15 mouse cellular contexts compared by ENCODE assay signal in genomic region chr6:35403341-35403910, GRCm38 (mm10).
"Had no signal": no experiment of that assay in that cellular context is flagged by ENCODE, and none has a peak within 500 bp of the region (broad histone marks: within the 10 kb centered on the region; RNA-seq: fewer than 3 reads in every experiment).

No protein-coding gene starts in this region.

- H3K27ac ChIP-seq: left cerebral cortex, adult 2 months; liver, embryonic 13.5 days; stomach, postnatal 0 days had no signal

- H3K9me3 ChIP-seq: liver, embryonic 13.5 days had no signal

- H3K4me3 ChIP-seq: left cerebral cortex, adult 2 months; liver, embryonic 13.5 days had no signal

- H3K27me3 ChIP-seq: liver, embryonic 13.5 days had no signal

- H3K4me2 ChIP-seq: liver, embryonic 13.5 days; midbrain, embryonic 11.5 days had no signal

- H3K4me1 ChIP-seq: liver, embryonic 13.5 days had no signal

- DNase-seq: kidney, postnatal 10 days; kidney, postnatal 36 days; layer of hippocampus, postnatal 36 days; liver, embryonic 13.5 days; lung, adult 2 months; lung, postnatal 14 days; lung, postnatal 4 days; midbrain, embryonic 14.5 days; right cerebral cortex, postnatal 14 days; right cerebral cortex, postnatal 4 days; thymus, adult 18-20 months; thymus, postnatal 36 days had no signal

- H3K36me3 ChIP-seq: liver, embryonic 13.5 days had no signal

- H3K9ac ChIP-seq: liver, embryonic 13.5 days had no signal
